Mouse (Mus musculus): ENCODE measurements around the gene Erp29. TPM values are rescaled to one million over a fixed set of nuclear protein-coding genes. Genes with fewer than 3 reads are reported as not detected.

The Erp29 gene
- polyA plus RNA-seq, 1 experiment from 2014 or later = 187 TPM

- ATAC-seq (ENCODE audit: low FRiP score, low read depth) = no peak
- no peak overlapping the region for H3K4me3 ChIP-seq
- WGBS = 50% methylated on average over 1 of the region's 1 CpGs
- no peaks in the 10 kb centered on the region for H3K9me3 ChIP-seq
- no peak overlapping the region for H3K27ac ChIP-seq (replicated peaks)
- no peaks in the 10 kb centered on the region for H3K27me3 ChIP-seq
- H3K36me3 ChIP-seq = no peaks in the 10 kb centered on the region
- H3K4me2 ChIP-seq = no peak overlapping the region
- H3K9ac ChIP-seq = no peak overlapping the region
- no peaks in the 10 kb centered on the region for H3K4me1 ChIP-seq (replicated peaks)
Observed at GRCm38 (mm10) chr5:121462171-121462502, 9.8 kb upstream of the Erp29 start.

DNA sequence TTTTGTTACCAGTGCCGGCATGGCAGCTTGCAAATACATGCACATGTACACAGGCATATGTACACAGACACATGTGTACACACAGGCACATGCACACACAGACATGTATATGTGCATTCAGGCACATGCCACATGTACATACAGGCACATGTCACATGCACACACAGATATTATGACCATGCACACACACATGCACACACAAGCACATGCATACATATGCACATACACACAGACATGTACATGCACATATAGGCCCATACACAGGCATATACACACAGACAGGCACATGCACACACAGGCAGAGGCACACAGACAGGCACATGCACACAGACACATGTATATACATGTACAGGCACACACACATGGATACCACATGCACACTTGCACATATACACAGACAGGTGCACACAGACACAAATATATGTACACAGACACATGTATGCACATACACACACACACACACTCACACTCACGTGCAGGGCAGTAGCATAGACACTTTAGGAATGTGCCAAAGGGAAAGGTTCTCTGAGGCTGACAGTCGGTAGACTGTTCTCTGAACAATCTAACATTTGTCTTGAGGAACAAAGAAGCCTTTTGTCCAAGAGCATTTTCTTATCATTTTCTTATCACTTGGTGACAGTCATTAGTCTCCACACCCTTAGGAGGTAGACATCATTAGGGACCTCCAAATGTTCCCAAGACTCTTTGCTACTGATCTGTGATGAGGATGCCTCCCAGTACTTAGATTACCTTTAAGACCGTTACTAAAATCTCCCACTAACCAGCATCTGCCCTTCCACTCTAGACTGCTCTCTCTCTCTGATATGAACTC is 9.2 kb upstream of the Erp29 start:
- H3K27ac ChIP-seq (replicated peaks) = no peak overlapping the region
- no peaks in the 10 kb centered on the region for H3K27me3 ChIP-seq
- ATAC-seq (ENCODE audit: low FRiP score, low read depth) = no peak
- 66% methylated on average over 4 of the region's 4 CpGs for WGBS
- H3K4me2 ChIP-seq = no peak overlapping the region
- H3K4me3 ChIP-seq = no peak overlapping the region
- H3K9me3 ChIP-seq = no peaks in the 10 kb centered on the region
- H3K4me1 ChIP-seq (replicated peaks) = no peaks in the 10 kb centered on the region
- H3K9ac ChIP-seq = no peak overlapping the region
- H3K36me3 ChIP-seq = no peaks in the 10 kb centered on the region

GRCm38 (mm10) chr5:121455510-121456265 is 3.4 kb upstream of the Erp29 start:
- no peak for ATAC-seq (ENCODE audit: low FRiP score, low read depth)
- H3K36me3 ChIP-seq = no peaks in the 10 kb centered on the region
- no peaks in the 10 kb centered on the region for H3K27me3 ChIP-seq
- H3K4me2 ChIP-seq = no peak overlapping the region
- no peak overlapping the region for H3K27ac ChIP-seq (replicated peaks)
- peaks cover 17% of the 10 kb centered on the region for H3K4me1 ChIP-seq (replicated peaks)
- WGBS = 79% methylated on average over 9 of the region's 9 CpGs
- no peak overlapping the region for H3K4me3 ChIP-seq
- no peak overlapping the region for H3K9ac ChIP-seq
- no peaks in the 10 kb centered on the region for H3K9me3 ChIP-seq

GRCm38 (mm10) chr5:121454503-121454782 is 2.1 kb upstream of the Erp29 start:
- no peak overlapping the region for H3K9ac ChIP-seq
- no peak overlapping the region for H3K27ac ChIP-seq (replicated peaks)
- no peak overlapping the region for H3K4me2 ChIP-seq
- no peak for ATAC-seq (ENCODE audit: low FRiP score, low read depth)
- no peaks in the 10 kb centered on the region for H3K9me3 ChIP-seq
- no peaks in the 10 kb centered on the region for H3K27me3 ChIP-seq
- no peaks in the 10 kb centered on the region for H3K36me3 ChIP-seq
- 95% methylated on average over 3 of the region's 3 CpGs for WGBS
- H3K4me3 ChIP-seq = no peak overlapping the region
- H3K4me1 ChIP-seq (replicated peaks) = peaks cover 27% of the 10 kb centered on the region

GRCm38 (mm10) chr5:121453743-121454502 is 1.6 kb upstream of the Erp29 start:
- peaks cover 27% of the 10 kb centered on the region for H3K4me1 ChIP-seq (replicated peaks)
- ATAC-seq (ENCODE audit: low FRiP score, low read depth) = no peak
- 0 out of 2 replicates have a peak, but pooled peaks cover under 1% of the 10 kb centered on the region for H3K36me3 ChIP-seq
- WGBS = 94% methylated on average over 13 of the region's 13 CpGs
- peak overlapping the region; percentile 78; the same call in 1 of the 2 replicates for H3K4me2 ChIP-seq
- H3K4me3 ChIP-seq = no peak overlapping the region
- H3K9ac ChIP-seq = no peak overlapping the region
- H3K27me3 ChIP-seq = no peaks in the 10 kb centered on the region
- no peaks in the 10 kb centered on the region for H3K9me3 ChIP-seq
- no peak overlapping the region for H3K27ac ChIP-seq (replicated peaks)

GRCm38 (mm10) chr5:121452906-121453305 is 600 bp upstream of the Erp29 start:
- Histone ChIP-seq H3K27me3 (no peaks in the 10 kb centered on the region), H3K36me3 (peaks cover 10% of the 10 kb centered on the region), H3K9ac (peak overlapping the region; percentile 86), H3K4me2 (peak overlapping the region; percentile 78), H3K4me1 (replicated peaks) (peaks cover 27% of the 10 kb centered on the region), H3K9me3 (no peaks in the 10 kb centered on the region), H3K27ac (replicated peaks) (peak overlapping the region; percentile 97), H3K4me3 (peak overlapping the region; percentile 99)
- 6% methylated on average over 9 of the region's 9 CpGs for WGBS
- no peak for ATAC-seq (ENCODE audit: low FRiP score, low read depth)

DNA sequence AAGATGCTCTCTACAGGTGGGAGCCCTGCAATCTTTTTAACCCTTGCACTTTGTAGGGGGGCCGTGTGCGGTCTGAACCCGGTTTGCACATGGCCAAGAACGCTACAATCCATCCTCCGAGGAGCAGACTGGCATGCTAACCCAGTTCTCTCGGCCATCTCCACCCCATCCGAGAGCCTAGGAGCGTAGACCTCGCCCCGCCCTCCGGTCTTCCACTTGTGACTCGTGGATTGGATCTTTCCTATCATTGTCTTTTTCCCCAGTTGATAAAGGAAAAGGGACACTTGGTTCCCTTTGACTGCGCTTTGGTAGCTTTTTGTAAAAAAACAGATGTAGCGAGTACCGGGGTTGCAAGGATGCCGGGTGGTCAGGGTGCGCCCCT is 671 bp downstream of the Erp29 start, which contains the start of gene Tmem116:
TSS of gene Tmem116 (plus strand) at position 250 of the 382 bp plus-strand sequence.
- no peaks in the 10 kb centered on the region for H3K27me3 ChIP-seq
- H3K27ac ChIP-seq (replicated peaks) = peak within 1 kb of the TSS; percentile 97
- H3K4me2 ChIP-seq = peak within 1 kb of the TSS; percentile 90
- peak within 1 kb of the TSS; percentile 97 for H3K9ac ChIP-seq
- H3K9me3 ChIP-seq = no peaks in the 10 kb centered on the region
- peaks cover 22% of the 10 kb centered on the region for H3K36me3 ChIP-seq
- peak; percentile 39; the same call in 1 of the 2 replicates for ATAC-seq (ENCODE audit: low FRiP score, low read depth)
- 0% methylated on average over 17 of the region's 17 CpGs for WGBS
- peak within 1 kb of the TSS; percentile 99 for H3K4me3 ChIP-seq
- H3K4me1 ChIP-seq (replicated peaks) = peaks cover 27% of the 10 kb centered on the region

GRCm38 (mm10) chr5:121451203-121451602 is 1.1 kb downstream of the Erp29 start:
- Histone ChIP-seq H3K4me3 (peak overlapping the region; percentile 99), H3K27me3 (no peaks in the 10 kb centered on the region), H3K27ac (replicated peaks) (peak overlapping the region; percentile 97), H3K36me3 (peaks cover 26% of the 10 kb centered on the region), H3K9ac (peak overlapping the region; percentile 97), H3K9me3 (no peaks in the 10 kb centered on the region), H3K4me2 (peak overlapping the region; percentile 90), H3K4me1 (replicated peaks) (peaks cover 27% of the 10 kb centered on the region)
- ATAC-seq (ENCODE audit: low FRiP score, low read depth) = no peak
- 24% methylated on average over 8 of the region's 8 CpGs for WGBS

DNA sequence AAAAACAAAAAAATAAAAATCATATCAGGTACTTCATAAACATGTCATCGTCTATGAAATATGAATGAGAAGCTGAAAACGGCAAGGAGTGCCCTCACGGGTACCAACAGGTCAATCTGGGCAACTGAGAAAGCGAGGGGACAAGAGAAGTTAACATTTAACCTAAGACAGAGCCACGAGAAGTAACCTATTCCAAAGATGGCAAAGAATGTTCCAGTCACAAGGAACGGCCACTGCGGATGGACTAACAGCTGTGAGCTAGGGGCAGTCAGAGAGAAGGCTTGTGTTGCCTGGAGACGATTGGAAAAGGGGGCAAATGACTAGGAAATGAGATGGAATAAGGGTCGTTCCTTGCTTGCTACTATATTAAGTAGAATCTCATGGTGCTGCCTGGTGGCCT is 1.8 kb downstream of the Erp29 start:
- WGBS = 76% methylated on average over 9 of the region's 9 CpGs
- H3K9ac ChIP-seq = peak overlapping the region; percentile 97; the same call in 1 of the 2 replicates
- peak overlapping the region; percentile 99; the same call in 1 of the 2 replicates for H3K4me3 ChIP-seq
- H3K9me3 ChIP-seq = no peaks in the 10 kb centered on the region
- no peak for ATAC-seq (ENCODE audit: low FRiP score, low read depth)
- H3K4me1 ChIP-seq (replicated peaks) = peaks cover 27% of the 10 kb centered on the region
- no peaks in the 10 kb centered on the region for H3K27me3 ChIP-seq
- peak overlapping the region; percentile 90 for H3K4me2 ChIP-seq
- peaks cover 33% of the 10 kb centered on the region for H3K36me3 ChIP-seq
- H3K27ac ChIP-seq (replicated peaks) = no peak overlapping the region

DNA sequence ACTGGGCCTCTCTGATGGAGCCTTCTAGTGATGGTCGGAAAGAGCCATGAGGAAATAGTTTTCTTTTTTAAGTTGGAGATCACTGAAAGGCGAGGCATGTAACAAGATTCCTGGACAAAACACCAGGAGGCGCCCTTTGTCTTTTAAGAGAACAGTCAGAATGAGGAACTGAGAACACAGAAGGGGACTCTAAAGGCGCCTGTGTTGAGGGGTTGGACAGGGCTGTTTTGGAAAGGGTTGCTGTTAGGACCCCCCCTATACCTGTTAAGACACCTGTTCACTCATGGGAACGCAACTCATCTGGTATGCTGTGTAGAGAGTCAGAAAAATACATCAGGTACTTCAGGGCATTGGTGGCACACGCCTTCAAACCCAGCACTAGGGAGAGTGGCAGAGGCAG is 2.3 kb downstream of the Erp29 start:
- WGBS = 68% methylated on average over 6 of the region's 6 CpGs
- no peak overlapping the region for H3K27ac ChIP-seq (replicated peaks)
- H3K9me3 ChIP-seq = no peaks in the 10 kb centered on the region
- no peak overlapping the region for H3K4me3 ChIP-seq
- H3K27me3 ChIP-seq = no peaks in the 10 kb centered on the region
- H3K4me2 ChIP-seq = no peak overlapping the region
- ATAC-seq (ENCODE audit: low FRiP score, low read depth) = no peak
- no peak overlapping the region for H3K9ac ChIP-seq
- peaks cover 27% of the 10 kb centered on the region for H3K4me1 ChIP-seq (replicated peaks)
- peaks cover 38% of the 10 kb centered on the region for H3K36me3 ChIP-seq

DNA sequence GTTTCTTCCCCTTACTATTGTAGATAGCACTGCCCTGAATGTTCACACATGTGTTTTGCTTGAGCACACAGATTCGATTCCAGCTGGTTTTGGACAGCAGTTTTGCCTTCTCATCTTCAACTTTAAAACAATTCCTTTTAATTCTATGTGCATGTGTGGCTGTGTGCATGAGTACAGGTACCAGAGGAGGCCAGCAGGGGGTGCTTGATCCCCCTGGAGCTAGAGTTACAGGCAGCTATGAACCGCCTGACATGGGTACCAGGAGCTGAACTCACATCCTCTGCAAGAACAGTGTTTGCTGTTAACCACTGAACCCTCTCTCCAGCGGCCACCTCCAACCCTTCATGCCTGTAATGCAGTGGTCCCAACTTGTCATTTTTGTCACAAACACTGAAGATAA is 3.9 kb downstream of the Erp29 start:
- H3K27ac ChIP-seq (replicated peaks) = no peak overlapping the region
- H3K9ac ChIP-seq = no peak overlapping the region
- 95% methylated on average over 3 of the region's 3 CpGs for WGBS
- no peak for ATAC-seq (ENCODE audit: low FRiP score, low read depth)
- H3K9me3 ChIP-seq = no peaks in the 10 kb centered on the region
- H3K4me1 ChIP-seq (replicated peaks) = peaks cover 23% of the 10 kb centered on the region
- H3K4me3 ChIP-seq = no peak overlapping the region
- H3K36me3 ChIP-seq = peaks cover 52% of the 10 kb centered on the region
- no peak overlapping the region for H3K4me2 ChIP-seq
- H3K27me3 ChIP-seq = no peaks in the 10 kb centered on the region

DNA sequence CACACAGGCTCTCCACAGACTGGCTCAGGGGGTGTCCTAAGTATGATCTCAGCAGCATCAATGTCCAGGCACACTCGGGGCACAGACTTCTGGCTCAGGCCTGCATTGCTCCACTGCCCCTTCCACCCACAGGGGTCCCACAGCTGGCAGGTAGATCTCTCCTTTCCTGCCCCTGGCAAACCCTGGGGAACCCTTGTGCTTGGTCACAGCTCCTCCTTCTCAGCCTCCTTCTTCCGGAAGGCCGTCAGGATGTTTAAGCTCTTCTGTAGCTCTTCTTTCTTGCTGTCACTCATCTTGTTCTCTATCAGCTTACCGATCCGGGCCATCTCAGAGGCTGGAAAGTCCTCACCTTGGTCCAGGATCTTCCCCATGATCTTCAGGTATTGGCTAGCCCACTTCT is 7.4 kb downstream of the Erp29 start:
- no peak for ATAC-seq (ENCODE audit: low FRiP score, low read depth)
- H3K9ac ChIP-seq = no peak overlapping the region
- H3K27me3 ChIP-seq = no peaks in the 10 kb centered on the region
- H3K4me3 ChIP-seq = no peak overlapping the region
- H3K9me3 ChIP-seq = no peaks in the 10 kb centered on the region
- H3K36me3 ChIP-seq = peaks cover 77% of the 10 kb centered on the region
- H3K27ac ChIP-seq (replicated peaks) = no peak overlapping the region
- WGBS = 95% methylated on average over 5 of the region's 5 CpGs
- peaks cover 2% of the 10 kb centered on the region; the same call in 1 of the 2 replicates for H3K4me1 ChIP-seq (replicated peaks)
- no peak overlapping the region for H3K4me2 ChIP-seq

All from hindbrain, embryonic 15.5 days (tissue).